Mouse (Mus musculus) MEL (cell line): ENCODE data around the gene Mccc1. TPM values are rescaled to one million over a fixed set of nuclear protein-coding genes. Genes with fewer than 3 reads are reported as not detected.

Experiments
- DNase-seq: peaks from one replicate; pipeline ENCODE4 v3.0.0; 2011; ENCODE audit warnings: low read depth, low spot score
- H3K27ac ChIP-seq: 2 replicates; pipeline ENCODE4 v1.5.1; 2012; ENCODE audit warnings: low read depth, mild to moderate bottlenecking, control low read depth, low read length, moderate library complexity; ENCODE audit not compliant: control insufficient read depth
- H3K27me3 ChIP-seq, 2 experiments: fragments of 150-350 bp in 1 of 2; sonication (generic) in 1 of 2; 2 replicates each; pipeline ENCODE4 v1.6.1; 2012; ENCODE audit warnings: low read length in 2 of 2, mild to moderate bottlenecking in 2 of 2, improper control_type of control experiment in 1 of 2, moderate library complexity in 1 of 2; ENCODE audit not compliant: insufficient read depth in 2 of 2, control insufficient read depth in 1 of 2
- H3K36me3 ChIP-seq, 2 experiments: 2 replicates each; pipeline ENCODE4 v1.6.1; 2012 to 2014; ENCODE audit warnings: low read length in 2 of 2, improper control_type of control experiment in 1 of 2, inconsistent platforms in 1 of 2, mild to moderate bottlenecking in 1 of 2; ENCODE audit not compliant: insufficient read depth in 2 of 2, control insufficient read depth in 1 of 2
- H3K4me1 ChIP-seq, 2 experiments: fragments of 150-350 bp in 1 of 2; sonication (generic) in 1 of 2; 2 replicates each; pipeline ENCODE4 v1.6.1; 2012; ENCODE audit warnings: low read length in 2 of 2, improper control_type of control experiment in 1 of 2, mild to moderate bottlenecking in 1 of 2; ENCODE audit not compliant: insufficient read depth in 2 of 2, control insufficient read depth in 1 of 2
- H3K4me3 ChIP-seq, 2 experiments: fragments of 150-350 bp in 1 of 2; sonication (generic) in 1 of 2; 2 replicates each; pipeline ENCODE4 v1.5.1; 2012; ENCODE audit warnings: low read depth in 2 of 2, low read length in 2 of 2, mild to moderate bottlenecking in 2 of 2, moderate library complexity in 2 of 2, control low read depth in 1 of 2, improper control_type of control experiment in 1 of 2; ENCODE audit not compliant: control insufficient read depth in 1 of 2, insufficient read depth in 1 of 2
- H3K79me2 ChIP-seq: 2 replicates; pipeline ENCODE4 v1.6.1; 2012; ENCODE audit warnings: mild to moderate bottlenecking, low read length, moderate library complexity; ENCODE audit not compliant: control insufficient read depth, poor library complexity, insufficient read depth
- H3K9ac ChIP-seq: 2 replicates; pipeline ENCODE4 v1.6.1; 2012; ENCODE audit warnings: low read depth, mild to moderate bottlenecking, control low read depth, low read length, moderate library complexity; ENCODE audit not compliant: control insufficient read depth, poor library complexity, severe bottlenecking
- H3K9me3 ChIP-seq: fragments of 150-350 bp; sonication (generic); replicated peaks from 2 replicates; pipeline ENCODE4 v1.6.1; 2012; ENCODE audit warnings: mild to moderate bottlenecking, low read length, improper control_type of control experiment, moderate library complexity; ENCODE audit not compliant: insufficient read depth
- BHLHE40 ChIP-seq: IDR thresholded peaks from 2 replicates; pipeline ENCODE4 v1.6.1; 2012; ENCODE audit warnings: low read depth, mild to moderate bottlenecking, inconsistent platforms, low read length, improper control_type of control experiment, borderline replicate concordance
- CHD1 ChIP-seq: IDR thresholded peaks from 2 replicates; pipeline ENCODE4 v1.6.1; 2012; ENCODE audit warnings: low read depth, mild to moderate bottlenecking, inconsistent platforms, low read length, improper control_type of control experiment
- CHD2 ChIP-seq: IDR thresholded peaks from 2 replicates; pipeline ENCODE4 v1.6.1; 2011; ENCODE audit warnings: low read length, improper control_type of control experiment
- CTCF ChIP-seq, 3 experiments: IDR thresholded peaks in 2 of 3; conservative IDR thresholded peaks in 1 of 3; 2 replicates each; pipeline ENCODE4 v1.5.1; 2011 to 2012; ENCODE audit warnings: low read length in 3 of 3, low read depth in 2 of 3, mild to moderate bottlenecking in 2 of 3, improper control_type of control experiment in 1 of 3, inconsistent platforms in 1 of 3, mixed read lengths in 1 of 3, moderate library complexity in 1 of 3; ENCODE audit not compliant: control insufficient read depth in 1 of 3, insufficient read depth in 1 of 3, poor library complexity in 1 of 3, severe bottlenecking in 1 of 3
- ELF1 ChIP-seq: IDR thresholded peaks from 2 replicates; pipeline ENCODE4 v1.6.1; 2014; ENCODE audit warnings: low read depth, mild to moderate bottlenecking, inconsistent platforms, low read length, improper control_type of control experiment, moderate library complexity
- EP300 ChIP-seq, 2 experiments: IDR thresholded peaks; 2 replicates each; pipeline ENCODE4 v1.6.1; 2011; ENCODE audit warnings: improper control_type of control experiment in 2 of 2, low read length in 2 of 2, low read depth in 1 of 2, mild to moderate bottlenecking in 1 of 2
- GATA1 ChIP-seq: IDR thresholded peaks from 2 replicates; pipeline ENCODE4 v1.6.1; 2011; ENCODE audit warnings: low read depth, low read length, improper control_type of control experiment
- HCFC1 ChIP-seq: IDR thresholded peaks from 2 replicates; pipeline ENCODE4 v1.6.1; 2012; ENCODE audit warnings: low read depth, mild to moderate bottlenecking, inconsistent platforms, low read length, improper control_type of control experiment, moderate library complexity
- JUND ChIP-seq: IDR thresholded peaks from 2 replicates; pipeline ENCODE4 v1.6.1; 2011; ENCODE audit warnings: low read depth, mild to moderate bottlenecking, improper control_type of control experiment, low read length
- MAZ ChIP-seq: IDR thresholded peaks from 2 replicates; pipeline ENCODE4 v1.6.1; 2012; ENCODE audit warnings: low read depth, mild to moderate bottlenecking, inconsistent platforms, low read length, improper control_type of control experiment
- MEF2A ChIP-seq: IDR thresholded peaks from 2 replicates; pipeline ENCODE4 v1.6.1; 2014; ENCODE audit warnings: low read depth, mild to moderate bottlenecking, inconsistent platforms, low read length, improper control_type of control experiment; ENCODE audit not compliant: poor library complexity, insufficient replicate concordance, severe bottlenecking; ENCODE audit errors: extremely low read depth
- MYB ChIP-seq: IDR thresholded peaks from 2 replicates; pipeline ENCODE4 v1.6.1; 2011; ENCODE audit warnings: mild to moderate bottlenecking, low read depth, low read length, improper control_type of control experiment
- MYC ChIP-seq: IDR thresholded peaks from 2 replicates; pipeline ENCODE4 v1.6.1; 2011; ENCODE audit warnings: low read depth, mild to moderate bottlenecking, low read length, improper control_type of control experiment, moderate library complexity
- NELFE ChIP-seq: IDR thresholded peaks from 2 replicates; pipeline ENCODE4 v1.6.1; 2011; ENCODE audit warnings: low read depth, low read length, improper control_type of control experiment
- NRF1 ChIP-seq: IDR thresholded peaks from 2 replicates; pipeline ENCODE4 v1.6.1; 2014; ENCODE audit warnings: low read depth, mild to moderate bottlenecking, inconsistent platforms, low read length, improper control_type of control experiment, moderate library complexity; ENCODE audit not compliant: poor library complexity, insufficient read depth, severe bottlenecking
- POLR2AphosphoS2 ChIP-seq: IDR thresholded peaks from 2 replicates; pipeline ENCODE4 v1.6.1; 2011; ENCODE audit warnings: low read length, improper control_type of control experiment
- POLR2AphosphoS5 ChIP-seq: IDR thresholded peaks from 2 replicates; pipeline ENCODE4 v1.6.1; 2012; ENCODE audit warnings: low read depth, borderline replicate concordance, mild to moderate bottlenecking, inconsistent platforms, low read length, moderate library complexity, mixed read lengths
- RCOR1 ChIP-seq: IDR thresholded peaks from 2 replicates; pipeline ENCODE4 v1.6.1; 2012; ENCODE audit warnings: low read depth, mild to moderate bottlenecking, inconsistent platforms, low read length, improper control_type of control experiment
- SIN3A ChIP-seq: IDR thresholded peaks from 2 replicates; pipeline ENCODE4 v1.6.1; 2012; ENCODE audit warnings: low read length, improper control_type of control experiment, inconsistent platforms
- SMC3 ChIP-seq: IDR thresholded peaks from 2 replicates; pipeline ENCODE4 v1.6.1; 2011; ENCODE audit warnings: low read depth, low read length, improper control_type of control experiment
- TBP ChIP-seq: IDR thresholded peaks from 2 replicates; pipeline ENCODE4 v1.8.0; 2011; ENCODE audit warnings: low read depth, low read length, improper control_type of control experiment
- USF1 ChIP-seq: IDR thresholded peaks from 2 replicates; pipeline ENCODE4 v1.6.1; 2014; ENCODE audit warnings: low read depth, mild to moderate bottlenecking, inconsistent platforms, low read length, improper control_type of control experiment, moderate library complexity
- ZC3H11A ChIP-seq: IDR thresholded peaks from 2 replicates; pipeline ENCODE4 v1.6.1; 2012; ENCODE audit warnings: low read depth, mild to moderate bottlenecking, inconsistent platforms, low read length, improper control_type of control experiment
- ZKSCAN1 ChIP-seq: IDR thresholded peaks from 2 replicates; pipeline ENCODE4 v1.6.1; 2012; ENCODE audit warnings: low read depth, mild to moderate bottlenecking, inconsistent platforms, low read length, improper control_type of control experiment, moderate library complexity
- polyA plus RNA-seq, 2 experiments: library from polyadenylated mRNA; stranded (reverse) in 1 of 2; unstranded in 1 of 2; fragments of >175 nt in 1 of 2; fragments of >200 nt in 1 of 2; gene quantifications; 2 replicates each; pipeline versions ENCODE4 v1.2.1 to v1.2.4; 2012; ENCODE audit warnings: low replicate concordance in 2 of 2, low read depth in 1 of 2; ENCODE audit not compliant: insufficient read length in 2 of 2, insufficient read depth in 1 of 2, missing spikeins in 1 of 2
- total RNA-seq: library from RNA; depleted of rRNA; stranded (reverse); fragments of 300-350 nt; gene quantifications from 2 replicates; pipeline ENCODE4 v1.2.3, GENCODE M21; 2012

Mccc1 gene
- total and polyA plus RNA-seq, 3 experiments, result 4.0 to 14.7 TPM; not detected in 1

- H3K4me1 ChIP-seq, result no peaks in the 10 kb centered on the region
- H3K36me3 ChIP-seq, result no peaks in the 10 kb centered on the region
- H3K9ac ChIP-seq, result no peak overlapping the region
- no peak overlapping the region for H3K4me3 ChIP-seq
- DNase-seq, result no peak
- no peak overlapping the region for H3K27ac ChIP-seq
- H3K27me3 ChIP-seq, result peaks cover 0 to 1% of the 10 kb centered on the region in 2 experiments; a peak in 2 of 4 replicates
- H3K9me3 ChIP-seq, result no peaks in the 10 kb centered on the region
- no peaks in the 10 kb centered on the region for H3K79me2 ChIP-seq
- TF ChIP-seq NRF1, result no peak
- TF ChIP-seq TBP, result no peak
- no peak for TF ChIP-seq POLR2AphosphoS2
- TF ChIP-seq NELFE, result no peak
- TF ChIP-seq SIN3A, result no peak
- TF ChIP-seq MEF2A, result no peak
- TF ChIP-seq ZKSCAN1, result no peak
- TF ChIP-seq EP300 (IDR thresholded peaks at IDR 0.05; ENCODE audit: low read depth in 1 of 2, low read length in 2 of 2), result no peak
- no peak for TF ChIP-seq CTCF (IDR thresholded peaks at IDR 0.05 in 2 of 3, conservative IDR thresholded peaks at IDR 0.05 in 1 of 3; ENCODE audit: control insufficient read depth in 1 of 3, insufficient read depth in 1 of 3, low read depth in 2 of 3, low read length in 3 of 3, poor library complexity in 1 of 3, severe bottlenecking in 1 of 3)
- no peak for TF ChIP-seq ZC3H11A
- TF ChIP-seq JUND, result no peak
- no peak for TF ChIP-seq HCFC1
- no peak for TF ChIP-seq MYB
- no peak for TF ChIP-seq SMC3
- TF ChIP-seq POLR2AphosphoS5, result no peak
- TF ChIP-seq RCOR1, result no peak
- TF ChIP-seq USF1, result no peak
- no peak for TF ChIP-seq GATA1
- TF ChIP-seq, all 39 proteins: peak for 0
These were observed 10.8 kb upstream of the Mccc1 start for GRCm38 (mm10) chr3:36011239-36011638.

GRCm38 (mm10) chr3:36008411-36009154, 8.1 kb upstream of the Mccc1 start:
- Histone ChIP-seq H3K27ac (no peak overlapping the region), H3K36me3 (peaks cover 0 to 5% of the 10 kb centered on the region in 2 experiments; a peak in 2 of 4 replicates), H3K27me3 (peaks cover 0 to 1% of the 10 kb centered on the region in 2 experiments; a peak in 1 of 4 replicates), H3K9ac (no peak overlapping the region), H3K9me3 (no peaks in the 10 kb centered on the region), H3K79me2 (no peaks in the 10 kb centered on the region), H3K4me3 (no peak overlapping the region), H3K4me1 (no peaks in the 10 kb centered on the region; a peak in 1 of 4 replicates)
- TF ChIP-seq POLR2AphosphoS2 (no peak), BHLHE40 (no peak), POLR2AphosphoS5 (no peak), MYC (no peak), HCFC1 (no peak), SMC3 (no peak), ELF1 (no peak), CHD1 (no peak), MYB (no peak), CHD2 (no peak), MAZ (no peak)
- no peak for DNase-seq
